Mouse (Mus musculus): ENCODE results near the gene Ttc12.

- no peak for TF ChIP-seq CTCF (IDR thresholded peaks at IDR 0.05; ENCODE audit: extremely low read depth, insufficient read depth, low read length)
- TF ChIP-seq POLR2A (IDR thresholded peaks at IDR 0.05; ENCODE audit: extremely low read depth, insufficient read depth, low read length), result no peak
Measured at GRCm38 (mm10) chr9:49490609-49491008, 4.6 kb upstream of the Ttc12 start.

Measured in cortical plate, adult 2 months (tissue).